Mouse (Mus musculus) forebrain, embryonic 14.5 days (tissue): ENCODE results near the gene Olfr160. TPM values are rescaled to one million over a fixed set of nuclear protein-coding genes. Genes with fewer than 3 reads are reported as not detected.

Experiments used
- ATAC-seq: fragments of 200-750 bp; cut with Nextera tagmentation; 2 replicates; pipeline ENCODE4 v1.8.0; 2017; ENCODE audit warnings: mild to moderate bottlenecking, moderate library complexity
- DNase-seq: peaks from one replicate; pipeline ENCODE4 v3.0.0-alpha.2; 2015; ENCODE audit warnings: low spot score
- H3K27ac ChIP-seq: fragments of 300-500 bp; sonication (generic); 2 replicates; pipeline ENCODE4 v1.5.1; 2014; ENCODE audit warnings: low read depth, mild to moderate bottlenecking, control low read depth, low read length, moderate library complexity
- H3K27me3 ChIP-seq: fragments of 300-500 bp; sonication (generic); replicated peaks from 2 replicates; pipeline ENCODE4 v1.6.1; 2014; ENCODE audit warnings: low read length, control low read depth, mixed read lengths; ENCODE audit not compliant: control insufficient read depth, insufficient read depth
- H3K36me3 ChIP-seq: fragments of 300-500 bp; sonication (generic); 2 replicates; pipeline ENCODE4 v1.6.1; 2014; ENCODE audit warnings: low read length, control low read depth; ENCODE audit not compliant: control insufficient read depth, insufficient read depth
- H3K4me1 ChIP-seq: fragments of 300-500 bp; sonication (generic); 2 replicates; pipeline ENCODE4 v1.6.1; 2014; ENCODE audit warnings: antibody characterized with exemption, low read length, control low read depth; ENCODE audit not compliant: control insufficient read depth, insufficient read depth
- H3K4me2 ChIP-seq: fragments of 300-500 bp; sonication (generic); 2 replicates; pipeline ENCODE4 v1.6.1; 2014; ENCODE audit warnings: mild to moderate bottlenecking, control low read depth, low read length
- H3K4me3 ChIP-seq: fragments of 300-500 bp; sonication (generic); 2 replicates; pipeline ENCODE4 v1.5.1; 2014; ENCODE audit warnings: low read depth, low read length, control low read depth
- H3K9ac ChIP-seq: fragments of 300-500 bp; sonication (generic); 2 replicates; pipeline ENCODE4 v1.6.1; 2014; ENCODE audit warnings: mild to moderate bottlenecking, low read length, control low read depth, moderate library complexity
- H3K9me3 ChIP-seq: fragments of 300-500 bp; sonication (generic); replicated peaks from 2 replicates; pipeline ENCODE4 v1.6.1; 2016; ENCODE audit warnings: low read length, control low read depth, mixed read lengths; ENCODE audit not compliant: control insufficient read depth
- WGBS: fragments of 180-500 bp; shearing (Covaris S2); extraction: QIAGEN DNeasy Blood & Tissue Kit; methylation state at CpG from one replicate; pipeline ENCODE4 v1.1.7; 2014; 5-methylcytosine and 5-hydroxymethylcytosine counted together
- polyA plus RNA-seq: library from polyadenylated mRNA; unstranded; fragments of >200 nt; fragmentation: Nextera tagmentation; extraction: Ambion mirVana; gene quantifications from 2 replicates; pipeline ENCODE4 v1.2.1, GENCODE M21; 2014

Gene Olfr160
- polyA plus RNA-seq, 1 experiment from 2014 or later, result not detected

DNA sequence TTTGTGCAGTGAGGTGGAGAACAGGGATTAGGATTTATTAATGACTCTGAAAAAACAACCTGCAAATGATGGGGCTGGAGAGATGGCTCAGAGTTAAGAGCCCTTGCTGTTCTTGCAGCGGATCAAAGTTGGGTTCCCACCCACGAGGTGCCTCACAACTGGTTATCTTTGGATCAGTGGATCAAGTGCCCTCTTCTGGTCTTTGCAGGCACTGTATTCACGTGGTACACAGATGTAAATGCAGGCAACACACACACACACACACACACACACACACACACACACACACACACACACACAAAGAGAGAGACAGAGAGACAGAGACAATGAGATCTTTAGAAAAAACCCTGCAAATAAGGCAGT lies 28.1 kb downstream of the Olfr160 start:
- Histone ChIP-seq H3K9ac (no peak overlapping the region), H3K27me3 (no peaks in the 10 kb centered on the region), H3K9me3 (no peaks in the 10 kb centered on the region), H3K27ac (no peak overlapping the region), H3K4me2 (no peak overlapping the region), H3K4me3 (no peak overlapping the region), H3K36me3 (no peaks in the 10 kb centered on the region), H3K4me1 (no peaks in the 10 kb centered on the region)
- 39% methylated on average over 3 of the region's 3 CpGs for WGBS
- ATAC-seq (no peak), DNase-seq (peak; percentile 2)

GRCm38 (mm10) chr9:37687288-37687940 lies 28.6 kb downstream of the Olfr160 start:
- Histone ChIP-seq H3K27me3 (no peaks in the 10 kb centered on the region), H3K9ac (no peak overlapping the region), H3K27ac (no peak overlapping the region), H3K4me1 (no peaks in the 10 kb centered on the region), H3K9me3 (no peaks in the 10 kb centered on the region), H3K4me2 (no peak overlapping the region), H3K36me3 (no peaks in the 10 kb centered on the region), H3K4me3 (no peak overlapping the region)
- ATAC-seq, result peak; percentile 50
- WGBS, result 62% methylated on average over 3 of the region's 3 CpGs
- DNase-seq, result peak; percentile 48

- ATAC-seq, result no peak
- H3K27me3 ChIP-seq, result no peaks in the 10 kb centered on the region
- H3K4me3 ChIP-seq, result no peak overlapping the region
- H3K36me3 ChIP-seq, result no peaks in the 10 kb centered on the region
- no peak overlapping the region for H3K9ac ChIP-seq
- no peak for DNase-seq
- no peaks in the 10 kb centered on the region for H3K9me3 ChIP-seq
- H3K27ac ChIP-seq, result no peak overlapping the region
- H3K4me2 ChIP-seq, result no peak overlapping the region
- 92% methylated on average over 1 of the region's 1 CpGs for WGBS
- H3K4me1 ChIP-seq, result no peaks in the 10 kb centered on the region
Measured at GRCm38 (mm10) chr9:37681123-37681522, 34.9 kb downstream of the Olfr160 start.

DNA sequence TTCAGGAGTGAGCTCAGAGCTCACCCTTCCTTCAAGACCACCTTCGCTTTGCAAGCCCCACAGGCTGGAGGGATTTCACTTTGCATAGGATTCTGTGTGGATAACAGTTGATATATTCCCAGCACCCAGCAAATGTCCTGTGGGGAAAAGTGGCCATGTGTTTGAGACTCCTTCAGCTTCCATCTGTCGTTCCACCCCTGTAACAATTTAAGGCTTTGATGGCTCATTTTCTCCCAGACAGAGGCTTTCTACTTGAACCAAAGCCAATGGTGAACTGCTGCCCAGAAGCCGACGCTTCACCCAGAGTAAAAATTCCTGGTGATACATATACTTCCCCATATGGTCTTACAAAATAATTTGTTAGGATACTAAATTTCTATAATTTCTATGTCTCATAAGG lies 40.8 kb downstream of the Olfr160 start:
- H3K36me3 ChIP-seq, result no peaks in the 10 kb centered on the region
- 76% methylated on average over 4 of the region's 4 CpGs for WGBS
- no peak overlapping the region for H3K4me3 ChIP-seq
- no peak overlapping the region for H3K4me2 ChIP-seq
- H3K4me1 ChIP-seq, result no peaks in the 10 kb centered on the region
- no peaks in the 10 kb centered on the region; the same call in 1 of the 2 replicates for H3K9me3 ChIP-seq
- no peaks in the 10 kb centered on the region for H3K27me3 ChIP-seq
- ATAC-seq, result no peak
- DNase-seq, result no peak
- H3K27ac ChIP-seq, result no peak overlapping the region
- no peak overlapping the region for H3K9ac ChIP-seq

GRCm38 (mm10) chr9:37670261-37670660 lies 45.8 kb downstream of the Olfr160 start:
- Histone ChIP-seq H3K9me3 (no peaks in the 10 kb centered on the region; the same call in 1 of the 2 replicates), H3K36me3 (no peaks in the 10 kb centered on the region), H3K4me2 (no peak overlapping the region), H3K27ac (no peak overlapping the region), H3K4me3 (no peak overlapping the region), H3K4me1 (no peaks in the 10 kb centered on the region), H3K27me3 (no peaks in the 10 kb centered on the region), H3K9ac (no peak overlapping the region)
- 83% methylated on average over 3 of the region's 3 CpGs for WGBS
- ATAC-seq (no peak), DNase-seq (no peak)

DNA sequence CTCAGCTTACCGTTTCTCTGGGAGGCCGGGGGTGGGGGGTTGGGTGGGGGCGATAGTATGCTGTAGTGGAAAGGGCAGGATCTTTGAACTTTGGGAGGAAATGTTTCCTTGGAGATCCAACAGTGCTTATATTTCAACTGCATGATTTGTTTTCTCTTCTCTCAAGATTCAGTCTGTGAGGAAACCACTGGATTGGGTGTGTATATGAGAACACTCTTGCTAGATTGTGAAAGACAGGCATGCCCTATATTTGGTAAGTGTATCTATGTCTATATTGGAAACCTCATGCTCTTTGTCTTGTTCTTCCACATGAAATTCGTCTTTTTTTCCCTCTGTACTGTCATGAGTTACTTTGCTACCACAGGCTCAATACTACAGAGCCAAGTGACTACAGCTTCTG lies 46.4 kb downstream of the Olfr160 start:
- Histone ChIP-seq H3K4me1 (no peaks in the 10 kb centered on the region), H3K9me3 (no peaks in the 10 kb centered on the region; the same call in 1 of the 2 replicates), H3K27me3 (no peaks in the 10 kb centered on the region), H3K4me3 (no peak overlapping the region), H3K4me2 (no peak overlapping the region), H3K36me3 (no peaks in the 10 kb centered on the region), H3K9ac (no peak overlapping the region), H3K27ac (no peak overlapping the region)
- 77% methylated on average over 4 of the region's 4 CpGs for WGBS
- ATAC-seq (no peak), DNase-seq (no peak)

GRCm38 (mm10) chr9:37669115-37669514 lies 46.9 kb downstream of the Olfr160 start, which contains the start of gene Panx3:
Gene Panx3, minus strand, starts transcription at chr9:37669235.
- Histone ChIP-seq H3K27ac (no peak within 1 kb of the TSS), H3K9ac (no peak within 1 kb of the TSS), H3K27me3 (no peaks in the 10 kb centered on the region), H3K4me3 (no peak within 1 kb of the TSS), H3K4me1 (no peaks in the 10 kb centered on the region), H3K9me3 (no peaks in the 10 kb centered on the region; the same call in 1 of the 2 replicates), H3K36me3 (no peaks in the 10 kb centered on the region), H3K4me2 (no peak within 1 kb of the TSS)
- ATAC-seq (no peak), DNase-seq (no peak)
- 59% methylated on average over 6 of the region's 6 CpGs for WGBS

DNA sequence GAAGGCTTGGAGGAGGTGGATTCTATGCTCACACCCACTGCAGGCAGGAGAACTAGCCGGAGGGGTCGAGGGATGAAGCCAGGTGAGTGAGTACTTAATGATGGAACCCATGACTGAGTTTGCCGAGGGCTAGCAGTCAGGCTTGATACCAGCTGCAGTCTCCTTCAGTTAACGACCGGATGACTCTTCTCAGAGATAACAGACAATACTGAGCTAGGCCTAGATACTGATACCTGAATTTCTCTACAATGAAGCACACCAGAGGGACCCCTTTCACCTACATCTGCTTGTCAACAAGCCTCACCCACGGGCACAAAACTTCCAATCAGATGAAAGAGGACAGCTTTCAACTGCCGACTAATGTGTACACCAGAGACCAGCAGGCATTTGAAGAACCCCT lies 50.0 kb downstream of the Olfr160 start:
- ATAC-seq (no peak), DNase-seq (no peak)
- Histone ChIP-seq H3K27ac (no peak overlapping the region), H3K4me3 (no peak overlapping the region), H3K9ac (no peak overlapping the region), H3K36me3 (no peaks in the 10 kb centered on the region), H3K4me2 (no peak overlapping the region), H3K27me3 (no peaks in the 10 kb centered on the region), H3K9me3 (no peaks in the 10 kb centered on the region), H3K4me1 (no peaks in the 10 kb centered on the region)
- WGBS, result 83% methylated on average over 7 of the region's 7 CpGs

DNA sequence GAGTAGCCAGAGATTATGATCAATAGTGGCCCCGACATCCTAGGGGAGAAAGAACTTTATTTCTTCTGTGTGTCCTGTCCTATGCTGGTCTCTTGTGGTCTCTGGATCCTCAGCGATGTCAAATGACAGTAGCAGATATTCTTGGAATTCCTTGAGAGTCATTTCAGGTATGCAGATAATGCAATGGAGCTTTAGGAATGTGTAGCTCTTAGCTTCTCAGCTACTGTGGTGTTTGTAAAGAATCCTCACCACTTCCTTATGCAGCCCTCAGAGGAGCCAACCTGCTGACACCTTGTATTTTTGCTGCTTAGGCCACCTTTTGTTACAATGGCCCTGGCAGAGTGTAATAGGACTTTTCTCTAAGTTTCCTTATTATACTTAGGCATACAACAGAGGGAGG lies 51.4 kb downstream of the Olfr160 start:
- Histone ChIP-seq H3K36me3 (no peaks in the 10 kb centered on the region), H3K27me3 (no peaks in the 10 kb centered on the region), H3K9ac (no peak overlapping the region), H3K9me3 (no peaks in the 10 kb centered on the region), H3K27ac (no peak overlapping the region), H3K4me3 (no peak overlapping the region), H3K4me2 (no peak overlapping the region), H3K4me1 (no peaks in the 10 kb centered on the region)
- DNase-seq (no peak), ATAC-seq (no peak)
- 82% methylated on average over 2 of the region's 2 CpGs for WGBS
